Mouse (Mus musculus) heart, postnatal 0 days (tissue): ENCODE measurements around the gene Mtg2.

ENCODE experiments used
- CTCF ChIP-seq: IDR thresholded peaks from 2 replicates; pipeline ENCODE4 v1.5.1; 2016; ENCODE audit warnings: antibody characterized with exemption, control low read depth, low read depth
- EP300 ChIP-seq: IDR thresholded peaks from 2 replicates; pipeline ENCODE4 v1.6.1; 2016; ENCODE audit warnings: antibody characterized with exemption, low read depth

DNA sequence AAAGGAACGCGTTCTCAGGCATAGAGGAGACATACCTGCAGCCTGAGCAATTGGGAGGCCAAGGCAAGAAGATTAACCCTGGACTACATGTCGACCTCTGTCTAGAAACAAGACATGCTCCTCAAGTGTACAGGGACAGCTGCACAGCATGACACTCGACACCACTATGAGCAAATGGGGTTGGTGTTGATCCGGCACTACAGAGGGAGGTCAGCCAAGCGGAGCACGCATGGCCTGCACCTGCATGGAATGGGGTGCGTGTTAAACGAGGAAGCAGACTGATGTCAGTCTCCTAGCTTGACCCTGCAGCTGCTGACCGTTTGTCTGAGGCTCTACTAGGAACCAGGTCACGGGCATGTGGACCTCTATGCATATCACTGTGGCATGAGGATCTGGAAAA is 19.9 kb downstream of the Mtg2 start:
- TF ChIP-seq CTCF = no peak
- TF ChIP-seq EP300 = no peak
